Mouse (Mus musculus) bone marrow macrophage, adult 2 months (primary cell): ENCODE measurements around the gene Calcb.

Experiments
- CTCF ChIP-seq: IDR thresholded peaks from 2 replicates; pipeline ENCODE4 v1.5.1; 2012; ENCODE audit warnings: low read depth, mild to moderate bottlenecking, low read length, moderate library complexity
- POLR2A ChIP-seq: IDR thresholded peaks from 2 replicates; pipeline ENCODE4 v1.6.1; 2012; ENCODE audit warnings: mild to moderate bottlenecking, low read depth, low read length, borderline replicate concordance

DNA sequence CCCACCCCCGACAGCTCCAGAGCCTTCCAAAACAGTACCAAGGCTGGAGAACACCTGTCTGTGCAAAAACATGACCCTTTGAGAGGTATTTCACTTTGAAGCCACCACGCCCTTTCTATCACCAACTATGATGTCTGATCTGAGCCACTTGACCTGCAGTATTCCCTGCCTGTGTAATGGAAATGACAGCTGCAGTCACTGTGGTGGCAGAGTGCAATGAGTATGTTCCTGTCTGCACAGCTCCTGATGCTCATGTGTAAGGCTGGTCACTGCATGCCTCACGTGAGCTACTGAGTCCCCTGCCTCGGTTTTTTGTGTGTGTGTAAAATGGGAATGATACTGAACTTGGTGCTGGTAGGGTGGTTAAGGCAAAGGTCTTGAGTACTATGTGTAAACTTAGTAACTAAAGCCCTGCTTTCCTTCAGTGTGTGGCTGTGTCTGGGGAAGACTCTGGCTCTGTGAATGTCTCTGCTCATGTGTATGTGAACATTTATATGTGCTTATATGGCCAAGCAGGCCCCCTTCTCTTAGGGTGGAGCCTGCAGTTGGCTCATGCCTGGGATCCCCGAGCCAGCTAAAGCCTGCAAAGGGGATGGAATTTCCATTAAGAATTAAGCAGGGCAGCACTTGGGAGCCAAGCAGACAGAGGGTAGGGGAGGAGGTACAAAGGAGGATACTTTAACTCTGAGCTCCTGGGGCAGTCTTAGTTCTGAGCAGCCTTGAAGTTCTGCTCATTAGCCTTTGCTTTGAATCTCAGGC lies 24.8 kb downstream of the Calcb start, which contains the start of gene Insc:
- TF ChIP-seq POLR2A (no peak), CTCF (no peak)
